Mouse (Mus musculus): ENCODE data around the gene Smim9. TPM values are rescaled to one million over a fixed set of nuclear protein-coding genes. Genes with fewer than 3 reads are reported as not detected.

The Smim9 gene
- not detected for polyA plus RNA-seq (2017; shearing (Covaris generic))

GRCm38 (mm10) chrX:75163670-75164069 lies at the start of gene Smim9:
TSS of gene Smim9 (minus strand) at chrX:75163770.

GRCm38 (mm10) chrX:75130467-75131160 lies 33.0 kb downstream of the Smim9 start, which contains the start of gene Mpp1:
TSS of gene Mpp1 (minus strand) at chrX:75131016.

Other genes with a start within 250 kb of the Smim9 start
- gene Gab3, start 78.3 kb downstream of the Smim9 start, polyA plus RNA-seq (2017; shearing (Covaris generic)) = 10 to 100 TPM; 11.0 to 24.1 TPM
- gene Dkc1, start 67.9 kb downstream of the Smim9 start, polyA plus RNA-seq (2017; shearing (Covaris generic)) = 100 to 1,000 TPM in 1 of 2 experiments, 10 to 100 TPM in 1; 93.2 to 121 TPM
- gene Mpp1, start 32.8 kb downstream of the Smim9 start, polyA plus RNA-seq (2017; shearing (Covaris generic)) = 100 to 1,000 TPM in 1 of 2 experiments, 10 to 100 TPM in 1; 53.2 to 107 TPM
- gene Fundc2, start 218.6 kb upstream of the Smim9 start, polyA plus RNA-seq (2017; shearing (Covaris generic)) = 10 to 100 TPM; 48.0 to 49.6 TPM
- gene F8, start 218.8 kb upstream of the Smim9 start, polyA plus RNA-seq (2017; shearing (Covaris generic)) = under 1 TPM in 1 of 2 experiments, not detected in 1; 0.90 TPM

Data from inflammation-experienced regulatory T-cells (primary cell).